Mouse (Mus musculus) retina, adult 2 months (tissue): ENCODE measurements around the gene Vmn2r13.
"Not testable (repeated sequence)": the region's sequence is repeated elsewhere in the genome, so short reads cannot be mapped to it uniquely, and the experiment has no call there.

ENCODE experiments used
- DNase-seq: peaks from one replicate; pipeline ENCODE4 v3.0.0-alpha.2; 2012; ENCODE audit warnings: low read depth, low spot score

The Vmn2r13 gene

GRCm38 (mm10) chr5:109192099-109192498 is at the start of gene Vmn2r13:
TSS of gene Vmn2r13 (minus strand) at chr5:109192199.
- not testable (repeated sequence) for DNase-seq

- DNase-seq = no peak
Measured at GRCm38 (mm10) chr5:109224608-109225007, 32.6 kb upstream of the Vmn2r13 start, which contains the start of gene Vmn2r14. TSS of gene Vmn2r14 (minus strand) at chr5:109224708.

- DNase-seq = not testable (repeated sequence)
Measured at GRCm38 (mm10) chr5:109166851-109167250, 25.1 kb downstream of the Vmn2r13 start.

GRCm38 (mm10) chr5:109160121-109160520 is 31.9 kb downstream of the Vmn2r13 start:
- no peak for DNase-seq

- DNase-seq = not testable (repeated sequence)
Measured at GRCm38 (mm10) chr5:109159576-109159975, 32.4 kb downstream of the Vmn2r13 start.

GRCm38 (mm10) chr5:109158488-109159485 is 33.2 kb downstream of the Vmn2r13 start:
- DNase-seq = not testable (repeated sequence)

- DNase-seq = no peak
Measured at GRCm38 (mm10) chr5:109139546-109139945, 52.5 kb downstream of the Vmn2r13 start.

GRCm38 (mm10) chr5:109136731-109137130 is 55.3 kb downstream of the Vmn2r13 start:
- no peak for DNase-seq
